Mouse (Mus musculus) hindbrain, embryonic 14.5 days (tissue): ENCODE results near the gene Pcbp2. TPM values are rescaled to one million over a fixed set of nuclear protein-coding genes. Genes with fewer than 3 reads are reported as not detected.

Experiments used
- ATAC-seq: fragments of 200-750 bp; cut with Nextera tagmentation; 2 replicates; pipeline ENCODE4 v1.8.0; 2017; ENCODE audit warnings: moderate number of reproducible peaks, mild to moderate bottlenecking, moderate TSS enrichment, moderate library complexity; ENCODE audit not compliant: low FRiP score
- DNase-seq: peaks from one replicate; pipeline ENCODE4 v3.0.0-alpha.2; 2015; ENCODE audit warnings: low spot score
- H3K27ac ChIP-seq: fragments of 300-500 bp; sonication (generic); 2 replicates; pipeline ENCODE4 v1.5.1; 2014; ENCODE audit warnings: mild to moderate bottlenecking, moderate library complexity
- H3K27me3 ChIP-seq: fragments of 300-500 bp; sonication (generic); 2 replicates; pipeline ENCODE4 v1.6.1; 2014; ENCODE audit warnings: mild to moderate bottlenecking, low read length, mixed read lengths; ENCODE audit not compliant: control insufficient read depth, insufficient read depth
- H3K36me3 ChIP-seq: fragments of 300-500 bp; sonication (generic); replicated peaks from 2 replicates; pipeline ENCODE4 v1.6.1; 2014; ENCODE audit not compliant: control insufficient read depth, insufficient read depth
- H3K4me1 ChIP-seq: fragments of 300-500 bp; sonication (generic); replicated peaks from 2 replicates; pipeline ENCODE4 v1.6.1; 2014; ENCODE audit warnings: antibody characterized with exemption, low read length, mixed read lengths; ENCODE audit not compliant: control insufficient read depth, insufficient read depth
- H3K4me2 ChIP-seq: fragments of 300-500 bp; sonication (generic); replicated peaks from 2 replicates; pipeline ENCODE4 v1.6.1; 2014; ENCODE audit warnings: mild to moderate bottlenecking, moderate library complexity
- H3K4me3 ChIP-seq: fragments of 300-500 bp; sonication (generic); replicated peaks from 2 replicates; pipeline ENCODE4 v1.5.1; 2014; ENCODE audit warnings: mild to moderate bottlenecking, low read length
- H3K9ac ChIP-seq: fragments of 300-500 bp; sonication (generic); 2 replicates; pipeline ENCODE4 v1.6.1; 2014
- H3K9me3 ChIP-seq: fragments of 300-500 bp; sonication (generic); 2 replicates; pipeline ENCODE4 v1.6.1; 2016; ENCODE audit warnings: low read length; ENCODE audit not compliant: control insufficient read depth
- WGBS: fragments of 180-500 bp; shearing (Covaris S2); extraction: QIAGEN DNeasy Blood & Tissue Kit; methylation state at CpG from one replicate; pipeline ENCODE4 v1.1.7; 2014; 5-methylcytosine and 5-hydroxymethylcytosine counted together
- polyA plus RNA-seq: library from polyadenylated mRNA; unstranded; fragments of >200 nt; fragmentation: Nextera tagmentation; extraction: Ambion mirVana; gene quantifications from 2 replicates; pipeline ENCODE4 v1.2.1, GENCODE M21; 2014

Gene Pcbp2
- polyA plus RNA-seq: 158 and 166 TPM in 2 replicates

GRCm38 (mm10) chr15:102470183-102470604 is at the start of gene Pcbp2:
TSS of gene Pcbp2 (plus strand) at chr15:102470539.
- peak; percentile 99 for ATAC-seq
- Histone ChIP-seq H3K27ac (peak within 1 kb of the TSS; percentile 90), H3K4me3 (peak within 1 kb of the TSS; percentile 60), H3K4me2 (peak within 1 kb of the TSS; percentile 72), H3K36me3 (peaks cover 18% of the 10 kb centered on the region), H3K9me3 (no peaks in the 10 kb centered on the region), H3K4me1 (peaks cover 16% of the 10 kb centered on the region), H3K9ac (peak within 1 kb of the TSS; percentile 80), H3K27me3 (no peaks in the 10 kb centered on the region)
- WGBS: under 1% methylated on average over 31 of the region's 40 CpGs
- peak; percentile 97 for DNase-seq

GRCm38 (mm10) chr15:102420986-102421385 is 49.4 kb upstream of the Pcbp2 start:
- Histone ChIP-seq H3K9ac (no peak overlapping the region), H3K4me2 (no peak overlapping the region), H3K9me3 (no peaks in the 10 kb centered on the region), H3K4me1 (no peaks in the 10 kb centered on the region), H3K27me3 (no peaks in the 10 kb centered on the region), H3K27ac (no peak overlapping the region), H3K36me3 (peaks cover 28% of the 10 kb centered on the region), H3K4me3 (no peak overlapping the region)
- ATAC-seq: no peak
- 76% methylated on average over 1 of the region's 1 CpGs for WGBS
- DNase-seq: no peak

GRCm38 (mm10) chr15:102421437-102421836 is 48.9 kb upstream of the Pcbp2 start:
- no peak for ATAC-seq
- Histone ChIP-seq H3K27ac (no peak overlapping the region), H3K4me1 (no peaks in the 10 kb centered on the region), H3K9ac (no peak overlapping the region), H3K36me3 (peaks cover 32% of the 10 kb centered on the region), H3K27me3 (no peaks in the 10 kb centered on the region), H3K4me3 (no peak overlapping the region), H3K4me2 (no peak overlapping the region), H3K9me3 (no peaks in the 10 kb centered on the region)
- 61% methylated on average over 3 of the region's 3 CpGs for WGBS
- DNase-seq: peak; percentile 80

GRCm38 (mm10) chr15:102423602-102424240 is 46.6 kb upstream of the Pcbp2 start:
- 95% methylated on average over 2 of the region's 2 CpGs for WGBS
- H3K36me3 ChIP-seq: peaks cover 44% of the 10 kb centered on the region
- ATAC-seq: no peak

GRCm38 (mm10) chr15:102424657-102425056 is 45.7 kb upstream of the Pcbp2 start:
- Histone ChIP-seq H3K36me3 (peaks cover 46% of the 10 kb centered on the region), H3K27me3 (no peaks in the 10 kb centered on the region), H3K4me1 (no peaks in the 10 kb centered on the region), H3K4me3 (no peak overlapping the region), H3K9ac (no peak overlapping the region), H3K4me2 (no peak overlapping the region), H3K9me3 (no peaks in the 10 kb centered on the region), H3K27ac (no peak overlapping the region)
- ATAC-seq (no peak), DNase-seq (no peak)
- WGBS: 91% methylated on average over 2 of the region's 2 CpGs

More at GRCm38 (mm10) chr15:102423602-102424240, 46.6 kb upstream of the Pcbp2 start:
- H3K4me3 ChIP-seq: no peak overlapping the region
- H3K4me2 ChIP-seq: no peak overlapping the region
- H3K27me3 ChIP-seq: no peaks in the 10 kb centered on the region
- H3K9me3 ChIP-seq: no peaks in the 10 kb centered on the region
- no peak overlapping the region for H3K9ac ChIP-seq
- no peaks in the 10 kb centered on the region for H3K4me1 ChIP-seq
- DNase-seq: no peak
- no peak overlapping the region for H3K27ac ChIP-seq

- Histone ChIP-seq H3K9me3 (no peaks in the 10 kb centered on the region), H3K4me3 (no peak overlapping the region), H3K9ac (no peak overlapping the region), H3K4me1 (no peaks in the 10 kb centered on the region), H3K27me3 (no peaks in the 10 kb centered on the region), H3K4me2 (no peak overlapping the region), H3K27ac (no peak overlapping the region), H3K36me3 (peaks cover 69% of the 10 kb centered on the region)
- 97% methylated on average over 1 of the region's 1 CpGs for WGBS
- no peak for ATAC-seq
- DNase-seq: no peak
Measured at GRCm38 (mm10) chr15:102426963-102427362, 43.4 kb upstream of the Pcbp2 start.

- no peak for ATAC-seq
- H3K9ac ChIP-seq: no peak overlapping the region
- DNase-seq: no peak
- whole genome bisulfite sequencing: 89% methylated on average over 1 of the region's 1 CpGs
- H3K4me1 ChIP-seq: no peaks in the 10 kb centered on the region
- H3K36me3 ChIP-seq: peaks cover 80% of the 10 kb centered on the region
- no peak overlapping the region for H3K27ac ChIP-seq
- H3K4me2 ChIP-seq: no peak overlapping the region
- no peak overlapping the region for H3K4me3 ChIP-seq
- no peaks in the 10 kb centered on the region for H3K9me3 ChIP-seq
- H3K27me3 ChIP-seq: no peaks in the 10 kb centered on the region
Measured at GRCm38 (mm10) chr15:102432046-102432445, 38.3 kb upstream of the Pcbp2 start.

GRCm38 (mm10) chr15:102433173-102433572 is 37.2 kb upstream of the Pcbp2 start:
- H3K4me2 ChIP-seq: no peak overlapping the region
- peaks cover 80% of the 10 kb centered on the region for H3K36me3 ChIP-seq
- H3K4me1 ChIP-seq: no peaks in the 10 kb centered on the region
- H3K27ac ChIP-seq: no peak overlapping the region
- DNase-seq (no peak), ATAC-seq (no peak)
- 92% methylated on average over 4 of the region's 4 CpGs for WGBS
- H3K9me3 ChIP-seq: no peaks in the 10 kb centered on the region
- no peaks in the 10 kb centered on the region for H3K27me3 ChIP-seq
- no peak overlapping the region for H3K4me3 ChIP-seq
- no peak overlapping the region for H3K9ac ChIP-seq

- no peaks in the 10 kb centered on the region for H3K9me3 ChIP-seq
- no peak for ATAC-seq
- no peak overlapping the region for H3K4me2 ChIP-seq
- no peak overlapping the region for H3K9ac ChIP-seq
- H3K27me3 ChIP-seq: no peaks in the 10 kb centered on the region
- 50% methylated on average over 2 of the region's 2 CpGs for WGBS
- H3K4me1 ChIP-seq: no peaks in the 10 kb centered on the region
- H3K36me3 ChIP-seq: peaks cover 5% of the 10 kb centered on the region; the same call in 1 of the 2 replicates
- DNase-seq: peak; percentile 86
- no peak overlapping the region for H3K4me3 ChIP-seq
- H3K27ac ChIP-seq: no peak overlapping the region
Measured at GRCm38 (mm10) chr15:102442490-102442889, 27.8 kb upstream of the Pcbp2 start.
